Mouse (Mus musculus): ENCODE results near the gene Zfp369. TPM values are rescaled to one million over a fixed set of nuclear protein-coding genes. Genes with fewer than 3 reads are reported as not detected.

Zfp369 gene
- 11.7 and 12.1 TPM in 2 replicates for polyA plus RNA-seq (2012; rRNA removed)

GRCm38 (mm10) chr13:65278383-65279341, at the start of gene Zfp369:
Zfp369 (plus strand) TSS chr13:65278814.
- whole genome bisulfite sequencing = under 1% methylated on average over 50 of the region's 50 CpGs

GRCm38 (mm10) chr13:65237211-65237610, 41.4 kb upstream of the Zfp369 start:
- Histone ChIP-seq H3K4me3 (ENCODE audit: extremely low read depth, insufficient read depth, insufficient read length) (no peak overlapping the region), H3K27ac (ENCODE audit: insufficient read depth, low read length) (no peak overlapping the region), H3K36me3 (ENCODE audit: control insufficient read depth, insufficient read depth, low read length) (no peaks in the 10 kb centered on the region), H3K4me1 (ENCODE audit: control insufficient read depth, insufficient read depth, insufficient read length) (peaks cover 5% of the 10 kb centered on the region), H3K27me3 (ENCODE audit: control insufficient read depth, insufficient read depth, low read length) (no peaks in the 10 kb centered on the region)
- no peak for TF ChIP-seq POLR2A (IDR thresholded peaks at IDR 0.05; ENCODE audit: low read depth, low read length)
- no peak for TF ChIP-seq CTCF (IDR thresholded peaks at IDR 0.05; ENCODE audit: extremely low read depth, insufficient read depth, insufficient read length, insufficient replicate concordance)
- DNase-seq (ENCODE audit: low read depth in 1 of 2, low spot score in 2 of 2) = peak in 1 of 2 experiments; percentile 4
- WGBS = 85% methylated on average over 9 of the region's 9 CpGs

More at GRCm38 (mm10) chr13:65278383-65279341, at the start of gene Zfp369:
- Histone ChIP-seq H3K27ac (ENCODE audit: insufficient read depth, low read length) (peak within 1 kb of the TSS; percentile 95), H3K36me3 (ENCODE audit: control insufficient read depth, insufficient read depth, low read length) (no peaks in the 10 kb centered on the region), H3K4me1 (ENCODE audit: control insufficient read depth, insufficient read depth, insufficient read length) (no peaks in the 10 kb centered on the region), H3K4me3 (ENCODE audit: extremely low read depth, insufficient read depth, insufficient read length) (peak within 1 kb of the TSS; percentile 86), H3K27me3 (ENCODE audit: control insufficient read depth, insufficient read depth, low read length) (no peaks in the 10 kb centered on the region)
- TF ChIP-seq CTCF (IDR thresholded peaks at IDR 0.05; ENCODE audit: extremely low read depth, insufficient read depth, insufficient read length, insufficient replicate concordance) (no peak), POLR2A (IDR thresholded peaks at IDR 0.05; ENCODE audit: low read depth, low read length) (peak; percentile 9; the same call in 1 of the 2 replicates)
- peak; percentile 75 to 93 for DNase-seq (ENCODE audit: low read depth in 1 of 2, low spot score in 2 of 2)

DNA sequence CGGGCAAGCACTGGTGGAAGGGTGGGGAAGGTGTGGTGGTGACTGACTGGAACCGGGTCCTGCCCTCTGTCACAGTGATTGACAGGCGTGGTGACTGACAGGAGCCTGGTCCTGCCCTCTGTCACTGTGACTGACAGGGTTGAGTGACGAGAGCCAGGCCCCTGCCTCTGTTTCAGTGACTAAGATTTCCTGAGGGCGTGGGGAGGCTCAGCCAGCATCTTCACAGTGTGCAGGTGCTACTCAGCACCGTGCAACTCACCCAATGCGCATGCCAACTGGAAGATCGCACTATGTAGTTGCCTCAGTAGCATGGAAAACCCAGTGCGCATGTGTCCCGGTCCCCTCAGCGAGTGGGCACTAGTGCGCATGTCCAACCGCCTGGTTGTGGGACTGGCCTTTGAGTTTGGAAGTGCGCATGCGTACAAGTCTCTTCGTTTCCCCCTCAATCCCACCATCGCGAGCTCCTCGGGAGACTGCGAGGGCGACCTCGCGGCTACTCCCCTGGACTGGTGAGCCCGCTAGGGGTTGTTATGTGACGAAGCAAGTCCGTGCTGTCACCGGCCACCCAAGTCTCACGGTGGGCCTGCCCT, 38.0 kb upstream of the Zfp369 start:
- no peaks in the 10 kb centered on the region for H3K36me3 ChIP-seq (ENCODE audit: control insufficient read depth, insufficient read depth, low read length)
- H3K27ac ChIP-seq (ENCODE audit: insufficient read depth, low read length) = peak overlapping the region; percentile 88
- 1% methylated on average over 28 of the region's 28 CpGs for WGBS
- H3K27me3 ChIP-seq (ENCODE audit: control insufficient read depth, insufficient read depth, low read length) = no peaks in the 10 kb centered on the region
- H3K4me1 ChIP-seq (ENCODE audit: control insufficient read depth, insufficient read depth, insufficient read length) = peaks cover 9% of the 10 kb centered on the region
- H3K4me3 ChIP-seq (ENCODE audit: extremely low read depth, insufficient read depth, insufficient read length) = peak overlapping the region; percentile 89
- peak; percentile 91 to 97 for DNase-seq (ENCODE audit: low read depth in 1 of 2, low spot score in 2 of 2)
- no peak for TF ChIP-seq POLR2A (IDR thresholded peaks at IDR 0.05; ENCODE audit: low read depth, low read length)
- no peak for TF ChIP-seq CTCF (IDR thresholded peaks at IDR 0.05; ENCODE audit: extremely low read depth, insufficient read depth, insufficient read length, insufficient replicate concordance)

- peak; percentile 86 to 90 for DNase-seq (ENCODE audit: low read depth in 1 of 2, low spot score in 2 of 2)
- peak overlapping the region; percentile 89 for H3K4me3 ChIP-seq (ENCODE audit: extremely low read depth, insufficient read depth, insufficient read length)
- peaks cover 9% of the 10 kb centered on the region for H3K4me1 ChIP-seq (ENCODE audit: control insufficient read depth, insufficient read depth, insufficient read length)
- H3K27ac ChIP-seq (ENCODE audit: insufficient read depth, low read length) = peak overlapping the region; percentile 88
- TF ChIP-seq CTCF (IDR thresholded peaks at IDR 0.05; ENCODE audit: extremely low read depth, insufficient read depth, insufficient read length, insufficient replicate concordance) = no peak
- peak; percentile 8; the same call in 1 of the 2 replicates for TF ChIP-seq POLR2A (IDR thresholded peaks at IDR 0.05; ENCODE audit: low read depth, low read length)
- H3K27me3 ChIP-seq (ENCODE audit: control insufficient read depth, insufficient read depth, low read length) = no peaks in the 10 kb centered on the region
- H3K36me3 ChIP-seq (ENCODE audit: control insufficient read depth, insufficient read depth, low read length) = no peaks in the 10 kb centered on the region
- WGBS = under 1% methylated on average over 45 of the region's 45 CpGs
These were observed 37.5 kb upstream of the Zfp369 start for GRCm38 (mm10) chr13:65241099-65241626.

- Histone ChIP-seq H3K36me3 (ENCODE audit: control insufficient read depth, insufficient read depth, low read length) (no peaks in the 10 kb centered on the region), H3K4me3 (ENCODE audit: extremely low read depth, insufficient read depth, insufficient read length) (peak overlapping the region; percentile 89), H3K27me3 (ENCODE audit: control insufficient read depth, insufficient read depth, low read length) (no peaks in the 10 kb centered on the region), H3K27ac (ENCODE audit: insufficient read depth, low read length) (peak overlapping the region; percentile 88), H3K4me1 (ENCODE audit: control insufficient read depth, insufficient read depth, insufficient read length) (peaks cover 9% of the 10 kb centered on the region)
- TF ChIP-seq POLR2A (IDR thresholded peaks at IDR 0.05; ENCODE audit: low read depth, low read length) (no peak), CTCF (IDR thresholded peaks at IDR 0.05; ENCODE audit: extremely low read depth, insufficient read depth, insufficient read length, insufficient replicate concordance) (no peak)
- 4% methylated on average over 51 of the region's 51 CpGs for WGBS
- peak; percentile 21 to 36 for DNase-seq (ENCODE audit: low read depth in 1 of 2, low spot score in 2 of 2)
These were observed 36.8 kb upstream of the Zfp369 start for GRCm38 (mm10) chr13:65241627-65242318.

DNA sequence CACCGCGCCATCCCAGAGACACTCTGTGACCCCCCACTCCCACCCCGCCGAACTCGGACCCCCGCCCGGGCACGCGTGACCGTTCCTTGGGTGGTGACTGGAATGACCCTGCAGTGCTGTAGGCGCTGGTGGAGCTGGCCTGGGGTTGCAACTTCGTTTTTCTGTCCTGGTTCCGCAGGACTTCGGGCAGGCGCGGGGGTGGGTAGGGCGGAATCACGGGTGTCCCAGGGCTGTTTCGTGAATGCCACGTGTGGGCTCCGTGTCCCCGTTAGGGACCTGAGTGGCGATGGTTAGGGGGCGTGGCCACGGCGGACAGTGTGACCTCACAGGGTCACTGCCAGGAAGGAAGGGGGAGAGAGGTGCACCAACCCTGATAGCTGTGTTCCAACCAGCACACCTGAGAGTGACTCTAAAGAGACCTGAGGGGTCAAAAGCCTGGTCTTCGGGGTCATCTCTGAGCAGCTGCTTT, 36.3 kb upstream of the Zfp369 start:
- Histone ChIP-seq H3K27ac (ENCODE audit: insufficient read depth, low read length) (no peak overlapping the region), H3K27me3 (ENCODE audit: control insufficient read depth, insufficient read depth, low read length) (no peaks in the 10 kb centered on the region)
- no peak for TF ChIP-seq POLR2A (IDR thresholded peaks at IDR 0.05; ENCODE audit: low read depth, low read length)
- TF ChIP-seq CTCF (IDR thresholded peaks at IDR 0.05; ENCODE audit: extremely low read depth, insufficient read depth, insufficient read length, insufficient replicate concordance) = no peak

More for the DNA sequence above, 36.3 kb upstream of the Zfp369 start:
- 48% methylated on average over 27 of the region's 27 CpGs for WGBS
- peak overlapping the region; percentile 89; the same call in 1 of the 2 replicates for H3K4me3 ChIP-seq (ENCODE audit: extremely low read depth, insufficient read depth, insufficient read length)
- peaks cover 9% of the 10 kb centered on the region for H3K4me1 ChIP-seq (ENCODE audit: control insufficient read depth, insufficient read depth, insufficient read length)
- peak in 1 of 2 experiments; percentile 16 for DNase-seq (ENCODE audit: low read depth in 1 of 2, low spot score in 2 of 2)
- no peaks in the 10 kb centered on the region for H3K36me3 ChIP-seq (ENCODE audit: control insufficient read depth, insufficient read depth, low read length)

Data from spleen, adult 2 months (tissue).